Mouse (Mus musculus): Measurements from ENCODE around the gene Acmsd. TPM values are rescaled to one million over a fixed set of nuclear protein-coding genes. Genes with fewer than 3 reads are reported as not detected.

The Acmsd gene
- 0.12 and 0.55 TPM in 2 replicates for polyA plus RNA-seq (2014; fragmentation: Nextera tagmentation; extraction: Ambion mirVana)

DNA sequence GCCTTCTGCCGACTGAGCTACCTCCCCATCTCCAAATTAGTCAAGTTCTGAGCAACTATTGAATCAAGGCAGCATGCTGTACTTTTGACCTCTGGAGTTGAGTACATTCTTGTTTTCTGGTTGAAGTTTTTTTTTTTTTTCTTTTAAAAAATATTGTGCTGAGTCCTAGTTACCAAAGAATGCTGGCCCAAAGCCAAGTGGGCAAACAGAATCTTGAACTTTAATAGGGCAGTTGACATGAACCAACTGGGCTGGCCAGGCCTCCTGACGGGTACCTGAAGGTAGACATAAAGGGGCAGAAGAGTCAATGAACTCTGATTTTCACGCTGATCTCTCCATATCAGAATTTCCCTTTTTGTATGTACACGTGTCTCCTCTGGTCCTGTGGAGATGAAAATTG, at the start of gene Acmsd:
Gene Acmsd (plus strand): TSS at position 318 of the 400 bp plus-strand sequence.
- WGBS, result 88% methylated on average over 4 of the region's 4 CpGs

DNA sequence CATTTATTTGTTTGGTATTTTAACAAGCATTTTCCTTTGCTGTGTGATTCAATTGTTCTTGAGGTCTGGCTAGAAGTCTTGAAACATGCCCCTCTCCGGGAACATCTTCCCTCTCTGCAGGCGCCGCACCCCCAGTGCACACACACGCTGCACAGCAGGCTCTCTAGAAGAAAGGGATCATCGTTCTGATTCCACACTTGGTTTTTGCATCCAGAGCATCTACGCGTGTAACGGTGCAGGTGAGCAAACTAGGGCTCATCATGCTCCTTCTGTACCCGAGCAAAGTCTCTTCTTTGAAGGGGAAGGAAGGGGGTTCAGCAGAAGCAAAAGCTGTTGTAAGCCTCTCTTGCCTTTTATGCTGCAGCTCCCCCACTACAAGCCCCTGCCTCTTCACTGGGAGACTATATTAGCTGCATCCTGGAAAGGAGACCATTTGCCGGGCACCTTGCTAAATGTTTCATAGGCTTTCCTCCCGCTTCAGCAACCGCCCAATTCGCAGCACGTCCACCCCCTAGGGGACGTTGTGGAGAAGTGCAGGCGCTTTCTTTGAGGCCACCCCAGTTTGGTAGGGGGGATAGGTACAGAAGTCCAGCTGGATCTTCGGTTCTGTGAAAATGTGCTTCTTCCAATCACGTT, 49.6 kb upstream of the Acmsd start, which contains the start of gene Tmem163:
Gene Tmem163 (minus strand): TSS at position 51 of the 636 bp plus-strand sequence.
- Histone ChIP-seq H3K4me2 (ENCODE audit: low read length) (peak within 1 kb of the TSS; percentile 100), H3K36me3 (ENCODE audit: control insufficient read depth, insufficient read depth, low read length) (no peaks in the 10 kb centered on the region), H3K9ac (ENCODE audit: low read length) (no peak within 1 kb of the TSS), H3K9me3 (ENCODE audit: control insufficient read depth, low read length) (no peaks in the 10 kb centered on the region), H3K4me3 (ENCODE audit: control insufficient read depth in 1 of 2, insufficient read depth in 1 of 2, low read depth in 1 of 2, low read length in 2 of 2) (peak within 1 kb of the TSS in 1 of 2 experiments; percentile 63; a peak in 2 of 4 replicates), H3K27ac (replicated peaks in 1 of 2; ENCODE audit: control insufficient read depth in 1 of 2, insufficient read depth in 1 of 2, low read depth in 2 of 2, low read length in 2 of 2) (no peak within 1 kb of the TSS), H3K27me3 (ENCODE audit: control insufficient read depth, insufficient read depth, low read length) (peaks cover 56% of the 10 kb centered on the region), H3K4me1 (ENCODE audit: control insufficient read depth in 2 of 2, insufficient read depth in 2 of 2, low read length in 2 of 2) (peaks cover 0 to 7% of the 10 kb centered on the region in 2 experiments; a peak in 3 of 4 replicates)
- no peak for ATAC-seq (ENCODE audit: insufficient number of reproducible peaks, insufficient read depth, low FRiP score, low read depth)
- WGBS, result 32% methylated on average over 18 of the region's 18 CpGs

More for the DNA sequence above, at the start of gene Acmsd:
- Histone ChIP-seq H3K9me3 (ENCODE audit: control insufficient read depth, low read length) (0 out of 2 replicates have a peak, but pooled peaks cover 3% of the 10 kb centered on the region), H3K36me3 (ENCODE audit: control insufficient read depth, insufficient read depth, low read length) (no peaks in the 10 kb centered on the region), H3K4me3 (ENCODE audit: control insufficient read depth in 1 of 2, insufficient read depth in 1 of 2, low read depth in 1 of 2, low read length in 2 of 2) (no peak within 1 kb of the TSS), H3K4me2 (ENCODE audit: low read length) (no peak within 1 kb of the TSS), H3K27ac (replicated peaks in 1 of 2; ENCODE audit: control insufficient read depth in 1 of 2, insufficient read depth in 1 of 2, low read depth in 2 of 2, low read length in 2 of 2) (no peak within 1 kb of the TSS), H3K9ac (ENCODE audit: low read length) (no peak within 1 kb of the TSS), H3K4me1 (ENCODE audit: control insufficient read depth in 2 of 2, insufficient read depth in 2 of 2, low read length in 2 of 2) (no peaks in the 10 kb centered on the region; a peak in 1 of 4 replicates), H3K27me3 (ENCODE audit: control insufficient read depth, insufficient read depth, low read length) (no peaks in the 10 kb centered on the region)
- ATAC-seq (ENCODE audit: insufficient number of reproducible peaks, insufficient read depth, low FRiP score, low read depth), result no peak

DNA sequence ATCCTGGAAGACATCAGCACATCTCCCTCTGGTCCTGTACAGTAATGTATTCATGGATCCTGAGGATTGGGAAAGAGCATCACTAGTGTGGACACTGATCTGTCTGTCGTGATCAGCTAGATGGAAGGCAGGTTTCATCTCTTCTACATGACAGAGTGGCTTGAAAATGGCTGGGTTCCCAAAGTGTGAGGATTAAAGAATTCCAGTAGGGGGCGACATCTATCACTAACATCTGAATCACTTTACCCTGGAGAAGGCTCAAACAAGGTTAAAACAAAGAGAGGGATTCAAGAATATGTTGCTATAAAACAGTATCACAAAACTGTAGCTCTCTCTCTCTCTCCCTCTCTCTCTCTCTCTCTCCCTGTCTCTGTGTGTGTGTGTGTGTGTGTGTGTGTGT, 32.7 kb upstream of the Acmsd start:
- Histone ChIP-seq H3K9ac (ENCODE audit: low read length) (no peak overlapping the region), H3K27me3 (ENCODE audit: control insufficient read depth, insufficient read depth, low read length) (no peaks in the 10 kb centered on the region), H3K4me2 (ENCODE audit: low read length) (no peak overlapping the region), H3K4me1 (ENCODE audit: control insufficient read depth in 2 of 2, insufficient read depth in 2 of 2, low read length in 2 of 2) (peaks cover 0 to 5% of the 10 kb centered on the region in 2 experiments; a peak in 2 of 4 replicates), H3K9me3 (ENCODE audit: control insufficient read depth, low read length) (no peaks in the 10 kb centered on the region), H3K27ac (replicated peaks in 1 of 2; ENCODE audit: control insufficient read depth in 1 of 2, insufficient read depth in 1 of 2, low read depth in 2 of 2, low read length in 2 of 2) (no peak overlapping the region), H3K4me3 (ENCODE audit: control insufficient read depth in 1 of 2, insufficient read depth in 1 of 2, low read depth in 1 of 2, low read length in 2 of 2) (no peak overlapping the region), H3K36me3 (ENCODE audit: control insufficient read depth, insufficient read depth, low read length) (no peaks in the 10 kb centered on the region)
- WGBS, result 23% methylated on average over 2 of the region's 2 CpGs
- ATAC-seq (ENCODE audit: insufficient number of reproducible peaks, insufficient read depth, low FRiP score, low read depth), result no peak

- Histone ChIP-seq H3K27ac (replicated peaks in 1 of 2; ENCODE audit: control insufficient read depth in 1 of 2, insufficient read depth in 1 of 2, low read depth in 2 of 2, low read length in 2 of 2) (no peak overlapping the region), H3K4me1 (ENCODE audit: control insufficient read depth in 2 of 2, insufficient read depth in 2 of 2, low read length in 2 of 2) (no peaks in the 10 kb centered on the region), H3K27me3 (ENCODE audit: control insufficient read depth, insufficient read depth, low read length) (no peaks in the 10 kb centered on the region), H3K36me3 (ENCODE audit: control insufficient read depth, insufficient read depth, low read length) (no peaks in the 10 kb centered on the region), H3K4me3 (ENCODE audit: control insufficient read depth in 1 of 2, insufficient read depth in 1 of 2, low read depth in 1 of 2, low read length in 2 of 2) (no peak overlapping the region), H3K9me3 (ENCODE audit: control insufficient read depth, low read length) (no peaks in the 10 kb centered on the region), H3K4me2 (ENCODE audit: low read length) (no peak overlapping the region), H3K9ac (ENCODE audit: low read length) (no peak overlapping the region)
- no peak for ATAC-seq (ENCODE audit: insufficient number of reproducible peaks, insufficient read depth, low FRiP score, low read depth)
- WGBS, result 77% methylated on average over 1 of the region's 1 CpGs
Observed at GRCm38 (mm10) chr1:127702187-127702586, 27.0 kb upstream of the Acmsd start.

GRCm38 (mm10) chr1:127706269-127706668, 22.9 kb upstream of the Acmsd start:
- Histone ChIP-seq H3K27ac (replicated peaks in 1 of 2; ENCODE audit: control insufficient read depth in 1 of 2, insufficient read depth in 1 of 2, low read depth in 2 of 2, low read length in 2 of 2) (no peak overlapping the region), H3K4me3 (ENCODE audit: control insufficient read depth in 1 of 2, insufficient read depth in 1 of 2, low read depth in 1 of 2, low read length in 2 of 2) (no peak overlapping the region), H3K9ac (ENCODE audit: low read length) (no peak overlapping the region), H3K4me2 (ENCODE audit: low read length) (no peak overlapping the region), H3K27me3 (ENCODE audit: control insufficient read depth, insufficient read depth, low read length) (no peaks in the 10 kb centered on the region), H3K9me3 (ENCODE audit: control insufficient read depth, low read length) (no peaks in the 10 kb centered on the region), H3K4me1 (ENCODE audit: control insufficient read depth in 2 of 2, insufficient read depth in 2 of 2, low read length in 2 of 2) (no peaks in the 10 kb centered on the region), H3K36me3 (ENCODE audit: control insufficient read depth, insufficient read depth, low read length) (no peaks in the 10 kb centered on the region)
- WGBS, result 57% methylated on average over 5 of the region's 5 CpGs
- no peak for ATAC-seq (ENCODE audit: insufficient number of reproducible peaks, insufficient read depth, low FRiP score, low read depth)

DNA sequence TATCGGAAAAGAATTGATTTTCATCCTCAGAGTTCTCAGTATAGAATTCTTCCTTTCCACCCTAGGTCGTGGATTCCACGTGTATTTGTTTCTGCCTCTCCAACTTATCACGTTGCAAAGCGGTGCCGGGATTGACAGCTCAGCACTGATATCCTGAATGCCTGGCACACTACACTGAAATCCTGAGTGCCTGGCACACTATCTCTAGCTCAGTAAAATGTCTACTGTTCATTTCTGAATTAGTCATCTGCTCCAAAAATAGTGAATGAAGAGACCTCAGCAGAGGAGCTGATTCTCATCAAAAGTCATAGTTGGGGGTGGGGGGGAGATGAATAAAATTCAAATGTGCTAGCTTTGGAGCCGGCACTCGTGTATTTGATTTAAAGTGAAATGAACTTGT, 12.8 kb upstream of the Acmsd start:
- WGBS, result 37% methylated on average over 8 of the region's 8 CpGs
- ATAC-seq (ENCODE audit: insufficient number of reproducible peaks, insufficient read depth, low FRiP score, low read depth), result peak; percentile 56; the same call in 1 of the 2 replicates
- no peaks in the 10 kb centered on the region for H3K36me3 ChIP-seq (ENCODE audit: control insufficient read depth, insufficient read depth, low read length)
- H3K9ac ChIP-seq (ENCODE audit: low read length), result no peak overlapping the region
- peak overlapping the region; percentile 36 for H3K4me2 ChIP-seq (ENCODE audit: low read length)
- peaks cover 2 to 14% of the 10 kb centered on the region in 2 experiments; a peak in 3 of 4 replicates for H3K4me1 ChIP-seq (ENCODE audit: control insufficient read depth in 2 of 2, insufficient read depth in 2 of 2, low read length in 2 of 2)
- H3K27ac ChIP-seq (replicated peaks in 1 of 2; ENCODE audit: control insufficient read depth in 1 of 2, insufficient read depth in 1 of 2, low read depth in 2 of 2, low read length in 2 of 2), result peak overlapping the region; percentile 45 to 48; a peak in 2 of 4 replicates
- H3K9me3 ChIP-seq (ENCODE audit: control insufficient read depth, low read length), result no peaks in the 10 kb centered on the region
- H3K27me3 ChIP-seq (ENCODE audit: control insufficient read depth, insufficient read depth, low read length), result no peaks in the 10 kb centered on the region
- no peak overlapping the region for H3K4me3 ChIP-seq (ENCODE audit: control insufficient read depth in 1 of 2, insufficient read depth in 1 of 2, low read depth in 1 of 2, low read length in 2 of 2)

GRCm38 (mm10) chr1:127718290-127718689, 10.9 kb upstream of the Acmsd start:
- H3K4me1 ChIP-seq (ENCODE audit: control insufficient read depth in 2 of 2, insufficient read depth in 2 of 2, low read length in 2 of 2), result peaks cover 2 to 14% of the 10 kb centered on the region in 2 experiments; a peak in 3 of 4 replicates
- no peaks in the 10 kb centered on the region for H3K36me3 ChIP-seq (ENCODE audit: control insufficient read depth, insufficient read depth, low read length)
- H3K27me3 ChIP-seq (ENCODE audit: control insufficient read depth, insufficient read depth, low read length), result no peaks in the 10 kb centered on the region
- no peak overlapping the region for H3K4me3 ChIP-seq (ENCODE audit: control insufficient read depth in 1 of 2, insufficient read depth in 1 of 2, low read depth in 1 of 2, low read length in 2 of 2)
- no peak overlapping the region for H3K4me2 ChIP-seq (ENCODE audit: low read length)
- no peak overlapping the region for H3K27ac ChIP-seq (replicated peaks in 1 of 2; ENCODE audit: control insufficient read depth in 1 of 2, insufficient read depth in 1 of 2, low read depth in 2 of 2, low read length in 2 of 2)
- no peaks in the 10 kb centered on the region for H3K9me3 ChIP-seq (ENCODE audit: control insufficient read depth, low read length)
- WGBS, result 93% methylated on average over 1 of the region's 1 CpGs
- ATAC-seq (ENCODE audit: insufficient number of reproducible peaks, insufficient read depth, low FRiP score, low read depth), result no peak
- no peak overlapping the region for H3K9ac ChIP-seq (ENCODE audit: low read length)

Data from heart, embryonic 14.5 days (tissue).